In the genomic region with DNA sequence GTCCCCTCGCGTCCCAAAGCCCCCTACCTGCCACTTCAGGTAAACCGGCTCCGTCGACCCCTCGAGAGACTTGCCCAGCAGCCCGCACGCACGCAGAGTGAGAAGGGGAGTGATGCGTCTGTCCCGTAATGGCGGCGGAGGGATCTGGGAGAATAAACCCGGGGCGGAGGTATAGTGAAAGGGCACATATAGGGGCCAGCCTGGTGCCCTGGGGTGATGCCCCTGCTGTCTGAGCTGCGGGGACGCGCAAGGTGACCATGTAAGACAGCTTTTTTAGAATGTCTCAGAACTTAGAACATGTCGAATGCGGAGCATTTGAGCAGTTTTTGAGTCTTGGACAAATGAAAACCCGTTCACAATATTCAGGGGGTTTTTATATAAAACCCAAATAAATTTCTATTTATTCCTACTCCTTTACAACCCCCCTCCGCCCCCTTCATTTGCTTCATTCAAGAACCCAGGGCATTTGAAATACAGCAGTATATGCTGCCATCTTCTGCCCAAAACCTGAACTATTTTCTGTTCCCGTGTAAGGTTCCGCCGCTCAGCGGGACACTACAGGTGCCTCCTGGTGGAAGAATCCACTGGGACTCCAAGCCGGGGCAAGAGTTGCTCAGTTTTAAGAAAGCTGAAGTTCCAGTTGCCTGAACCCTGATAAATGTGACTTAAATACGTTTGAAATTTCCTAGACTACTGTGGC, we compare ENCODE assay signal across 8 mouse cellular contexts. TPM values are rescaled to one million over a fixed set of nuclear protein-coding genes. Genes with fewer than 3 reads are reported as not detected.
A peak's percentile ranks its signal among the peaks of the same experiment; 100 is the strongest.
DNase-seq lines count a peak whose midpoint lies in the region; ATAC-seq and TF ChIP-seq lines count a peak whose summit lies in the region.

Gene Tsc22d3, minus strand, starts transcription at position 250 of the 700 bp plus-strand sequence.

- H3K27me3 ChIP-seq in forebrain, embryonic 15.5 days: peaks cover 33% of the 10 kb centered on the region
- H3K27me3 ChIP-seq in liver, embryonic 16.5 days (ENCODE audit: control insufficient read depth, insufficient read depth, low read depth, low read length): peaks cover 38% of the 10 kb centered on the region
- peaks cover 36% of the 10 kb centered on the region for H3K27me3 ChIP-seq in neural tube, embryonic 12.5 days (replicated peaks)

- H3K9ac ChIP-seq in ES-E14 (ENCODE audit: insufficient read depth, low read depth, low read length, poor library complexity, severe bottlenecking): no peak within 1 kb of the TSS
- peak within 1 kb of the TSS; percentile 26; the same call in 1 of the 2 replicates for H3K9ac ChIP-seq in forebrain, embryonic 15.5 days (replicated peaks)
- H3K9ac ChIP-seq in liver, embryonic 16.5 days (ENCODE audit: low read depth, low read length): peak within 1 kb of the TSS; percentile 50
- no peak within 1 kb of the TSS for H3K9ac ChIP-seq in neural tube, embryonic 12.5 days

- in situ Hi-C loops in ES-E14 (cut with MboI; ENCODE audit: low sequenced_read_pairs in 2 of 2, unreplicated experiment in 2 of 2): no loop called here

- DNase-seq in ES-E14 (ENCODE audit: low read depth, low spot score): no peak
- peak; percentile 27 for DNase-seq in cerebellum, adult 11 months
- no peak for DNase-seq in heart, postnatal 25 days (ENCODE audit: low spot score)
- no peak for DNase-seq in large intestine, adult 2 months (ENCODE audit: low read depth, low spot score)
- peak; percentile 85 for DNase-seq in testis, postnatal 14 days (ENCODE audit: low spot score)

- no peak within 1 kb of the TSS for H3K27ac ChIP-seq in ES-E14 (ENCODE audit: insufficient read depth, low read depth, low read length, poor library complexity, severe bottlenecking)
- H3K27ac ChIP-seq in forebrain, embryonic 15.5 days (replicated peaks): no peak within 1 kb of the TSS
- no peak within 1 kb of the TSS for H3K27ac ChIP-seq in liver, embryonic 16.5 days (ENCODE audit: low read length)
- no peak within 1 kb of the TSS for H3K27ac ChIP-seq in neural tube, embryonic 12.5 days

- H3K4me3 ChIP-seq in ES-E14 (ENCODE audit: insufficient read depth in 1 of 2, low read depth in 1 of 2, low read length in 2 of 2, poor library complexity in 1 of 2, severe bottlenecking in 1 of 2): peak within 1 kb of the TSS; percentile 30 to 74; a peak in 3 of 4 replicates
- H3K4me3 ChIP-seq in forebrain, embryonic 15.5 days: peak within 1 kb of the TSS; percentile 53
- H3K4me3 ChIP-seq in liver, embryonic 16.5 days (ENCODE audit: low read depth, low read length): peak within 1 kb of the TSS; percentile 60
- peak within 1 kb of the TSS; percentile 47 for H3K4me3 ChIP-seq in neural tube, embryonic 12.5 days

- ATAC-seq in forebrain, embryonic 15.5 days (replicated peaks): peak; percentile 57
- 0 out of 2 replicates have a peak, but pooled peaks have one; percentile 17 for ATAC-seq in liver, embryonic 16.5 days (ENCODE audit: low read depth)
- ATAC-seq in neural tube, embryonic 12.5 days (ENCODE audit: low FRiP score, low read depth): peak; percentile 74

- peak within 1 kb of the TSS; percentile 76 for H3K4me2 ChIP-seq in forebrain, embryonic 15.5 days (replicated peaks)
- H3K4me2 ChIP-seq in liver, embryonic 16.5 days (ENCODE audit: low read depth, low read length): peak within 1 kb of the TSS; percentile 76
- H3K4me2 ChIP-seq in neural tube, embryonic 12.5 days (replicated peaks): peak within 1 kb of the TSS; percentile 79

- 0 out of 4 replicates have a peak, but pooled peaks cover 0 to 2% of the 10 kb centered on the region in 2 experiments for H3K4me1 ChIP-seq in ES-E14 (ENCODE audit: control insufficient read depth in 2 of 2, insufficient read depth in 2 of 2, low read length in 2 of 2, poor library complexity in 1 of 2)
- peaks cover 12% of the 10 kb centered on the region; the same call in 1 of the 2 replicates for H3K4me1 ChIP-seq in forebrain, embryonic 15.5 days
- H3K4me1 ChIP-seq in liver, embryonic 16.5 days (ENCODE audit: control insufficient read depth, low read depth, low read length): no peaks in the 10 kb centered on the region
- H3K4me1 ChIP-seq in neural tube, embryonic 12.5 days: no peaks in the 10 kb centered on the region; the same call in 1 of the 2 replicates

- H3K36me3 ChIP-seq in ES-E14 (ENCODE audit: control insufficient read depth, insufficient read depth, low read length, poor library complexity, severe bottlenecking): no peaks in the 10 kb centered on the region
- H3K36me3 ChIP-seq in forebrain, embryonic 15.5 days: no peaks in the 10 kb centered on the region
- H3K36me3 ChIP-seq in liver, embryonic 16.5 days (ENCODE audit: control insufficient read depth, insufficient read depth): no peaks in the 10 kb centered on the region
- no peaks in the 10 kb centered on the region for H3K36me3 ChIP-seq in neural tube, embryonic 12.5 days

- H3K9me3 ChIP-seq in ES-E14 (ENCODE audit: control insufficient read depth, insufficient read depth, low read depth, low read length): no peaks in the 10 kb centered on the region
- H3K9me3 ChIP-seq in forebrain, embryonic 15.5 days: no peaks in the 10 kb centered on the region
- no peaks in the 10 kb centered on the region for H3K9me3 ChIP-seq in liver, embryonic 16.5 days (replicated peaks; ENCODE audit: control insufficient read depth, low read length)
- H3K9me3 ChIP-seq in neural tube, embryonic 12.5 days: no peaks in the 10 kb centered on the region

- intact Hi-C loops in heart, postnatal 25 days (cut with DNase I): loop anchor here (1.0 to 2.0 kb wide), 4 partner anchors 98 to 121 kb away; no protein-coding TSS in a partner anchor

- 28% methylated on average over 28 of the region's 28 CpGs for WGBS in forebrain, embryonic 15.5 days
- WGBS in large intestine, adult 2 months: 17% methylated on average over 28 of the region's 28 CpGs
- WGBS in liver, embryonic 16.5 days (ENCODE audit: insufficient replicate concordance): 22% methylated on average over 28 of the region's 28 CpGs
- 22% methylated on average over 28 of the region's 28 CpGs for whole genome bisulfite sequencing in neural tube, embryonic 12.5 days

TF ChIP-seq in ES-E14, 5 proteins besides CTCF, POLR2A, EP300 and RAD21:
- TF ChIP-seq MAFK (IDR thresholded peaks at IDR 0.05; ENCODE audit: insufficient read depth, low read depth, low read length): no peak
- no peak for TF ChIP-seq ZC3H11A (IDR thresholded peaks at IDR 0.05; ENCODE audit: borderline replicate concordance, low read depth, low read length)
- TF ChIP-seq ZNF384 (IDR thresholded peaks at IDR 0.05; ENCODE audit: low read depth, low read length): no peak
- TF ChIP-seq HCFC1 (IDR thresholded peaks at IDR 0.05; ENCODE audit: borderline replicate concordance, insufficient read depth, low read length): no peak
- TF ChIP-seq CHD2 (IDR thresholded peaks at IDR 0.05; ENCODE audit: low read depth, low read length): no peak

RNA-seq across cellular contexts. Expression of gene Tsc22d3, which starts in this region (rescaled TPM):
- 2.5 and 3.5 TPM in 2 replicates for total RNA-seq in ES-E14 (2012; rRNA removed)
- polyA plus RNA-seq in forebrain, embryonic 15.5 days (2015; fragmentation: Nextera tagmentation; extraction: Ambion mirVana): 94.7 and 95.8 TPM in 2 replicates
- total RNA-seq in heart, postnatal 25 days (2021): 100 to 1,000 TPM; 130 to 184 TPM
- 49.7 and 97.1 TPM in 2 replicates for polyA plus RNA-seq in large intestine, adult 2 months (2012; rRNA removed)
- 20.3 and 20.8 TPM in 2 replicates for polyA plus RNA-seq in liver, embryonic 16.5 days (2015; fragmentation: Nextera tagmentation; extraction: Ambion mirVana)
- 133 and 134 TPM in 2 replicates for polyA plus RNA-seq in neural tube, embryonic 12.5 days (2016; fragmentation: Nextera tagmentation; extraction: Ambion mirVana)

Comparison
In these comparisons a context has a peak if more than half of its experiments do, and no peak if none do; other contexts are left out.
1. RNA of gene Tsc22d3 (total RNA-seq): 130 to 184 TPM in heart, postnatal 25 days; 2.5 to 3.5 TPM in ES-E14; every median in the first group is over 10 times any median in the second.
2. DNase-seq: peak in cerebellum, adult 11 months (single experiment) and testis, postnatal 14 days (single experiment); none in ES-E14 (single experiment), heart, postnatal 25 days (single experiment) and large intestine, adult 2 months (single experiment).
3. H3K9ac ChIP-seq: peak in forebrain, embryonic 15.5 days (single experiment) and liver, embryonic 16.5 days (single experiment); none in ES-E14 (single experiment) and neural tube, embryonic 12.5 days (single experiment).
4. ATAC-seq: peak in every context shown above with its lines; median percentile 74 in neural tube, embryonic 12.5 days; 57 in forebrain, embryonic 15.5 days; 17 in liver, embryonic 16.5 days.
5. Peak in every context shown above with its lines, with median percentiles within 50 percentile points of each other: H3K4me3 ChIP-seq and H3K4me2 ChIP-seq.